Mouse (Mus musculus) thymus, postnatal 0 days (tissue): Measurements from ENCODE around the gene Tfip11. TPM values are rescaled to one million over a fixed set of nuclear protein-coding genes. Genes with fewer than 3 reads are reported as not detected.
A peak's percentile ranks its signal among the peaks of the same experiment; 100 is the strongest.

Experiments used
- DNase-seq: peaks from one replicate; pipeline ENCODE4 v3.0.0-alpha.2; 2015; ENCODE audit warnings: low spot score
- polyA plus RNA-seq: library from polyadenylated mRNA; unstranded; fragments of >200 nt; fragmentation: Nextera tagmentation; extraction: Ambion mirVana; gene quantifications from 2 replicates; pipeline ENCODE4 v1.2.1, GENCODE M21; 2015

Tfip11 gene
- polyA plus RNA-seq, 1 experiment from 2014 or later = 27.9 TPM

GRCm38 (mm10) chr5:112359520-112359919, 33.4 kb downstream of the Tfip11 start:
- no peak for DNase-seq

- no peak for DNase-seq
Observed at GRCm38 (mm10) chr5:112360077-112360476, 33.9 kb downstream of the Tfip11 start.

- no peak for DNase-seq
Observed at GRCm38 (mm10) chr5:112364184-112364797, 38.1 kb downstream of the Tfip11 start.

GRCm38 (mm10) chr5:112366879-112367278, 40.7 kb downstream of the Tfip11 start:
- DNase-seq = no peak

GRCm38 (mm10) chr5:112367338-112367737, 41.2 kb downstream of the Tfip11 start:
- DNase-seq = no peak

GRCm38 (mm10) chr5:112367929-112368328, 41.8 kb downstream of the Tfip11 start:
- DNase-seq = no peak

- no peak for DNase-seq
Observed at GRCm38 (mm10) chr5:112368666-112369065, 42.5 kb downstream of the Tfip11 start.

GRCm38 (mm10) chr5:112369326-112369725, 43.2 kb downstream of the Tfip11 start:
- DNase-seq = no peak

GRCm38 (mm10) chr5:112370236-112370813, 44.2 kb downstream of the Tfip11 start:
- DNase-seq = no peak

GRCm38 (mm10) chr5:112371933-112372332, 45.8 kb downstream of the Tfip11 start:
- DNase-seq = no peak

- DNase-seq = peak; percentile 26
Observed at GRCm38 (mm10) chr5:112376111-112376510, 50.0 kb downstream of the Tfip11 start.

GRCm38 (mm10) chr5:112377380-112377779, 51.2 kb downstream of the Tfip11 start:
- DNase-seq = no peak

- no peak for DNase-seq
Observed at GRCm38 (mm10) chr5:112378716-112379115, 52.6 kb downstream of the Tfip11 start.

- DNase-seq = no peak
Observed at GRCm38 (mm10) chr5:112381154-112381553, 55.0 kb downstream of the Tfip11 start.

- no peak for DNase-seq
Observed at GRCm38 (mm10) chr5:112382042-112382441, 55.9 kb downstream of the Tfip11 start.

GRCm38 (mm10) chr5:112382641-112383330, 56.6 kb downstream of the Tfip11 start:
- no peak for DNase-seq

GRCm38 (mm10) chr5:112384805-112385472, 58.8 kb downstream of the Tfip11 start:
- no peak for DNase-seq

- DNase-seq = no peak
Observed at GRCm38 (mm10) chr5:112385973-112386372, 59.8 kb downstream of the Tfip11 start.
